Mouse (Mus musculus) heart, embryonic 16.5 days (tissue): Measurements from ENCODE around the gene A630001G21Rik. TPM values are rescaled to one million over a fixed set of nuclear protein-coding genes. Genes with fewer than 3 reads are reported as not detected.

Source experiments
- ATAC-seq: fragments of 200-750 bp; cut with Nextera tagmentation; replicated peaks from 2 replicates; pipeline ENCODE4 v1.8.0; 2017; ENCODE audit warnings: moderate number of reproducible peaks; ENCODE audit not compliant: insufficient read depth, low FRiP score; ENCODE audit errors: extremely low read depth
- H3K27ac ChIP-seq: fragments of 300-500 bp; sonication (generic); 2 replicates; pipeline ENCODE4 v1.5.1; 2014; ENCODE audit warnings: mild to moderate bottlenecking, low read length, control low read depth, moderate library complexity
- H3K27me3 ChIP-seq: fragments of 300-500 bp; sonication (generic); 2 replicates; pipeline ENCODE4 v1.6.1; 2014; ENCODE audit warnings: low read length, mixed read lengths; ENCODE audit not compliant: control insufficient read depth, insufficient read depth
- H3K36me3 ChIP-seq: fragments of 300-500 bp; sonication (generic); 2 replicates; pipeline ENCODE4 v1.6.1; 2014; ENCODE audit not compliant: control insufficient read depth, insufficient read depth
- H3K4me1 ChIP-seq: fragments of 300-500 bp; sonication (generic); 2 replicates; pipeline ENCODE4 v1.6.1; 2014; ENCODE audit warnings: low read length, mixed read lengths; ENCODE audit not compliant: control insufficient read depth, insufficient read depth
- H3K4me2 ChIP-seq: fragments of 300-500 bp; sonication (generic); 2 replicates; pipeline ENCODE4 v1.6.1; 2014; ENCODE audit warnings: low read depth, mild to moderate bottlenecking, control low read depth, low read length
- H3K4me3 ChIP-seq: fragments of 300-500 bp; sonication (generic); 2 replicates; pipeline ENCODE4 v1.5.1; 2014; ENCODE audit warnings: mild to moderate bottlenecking, control low read depth, low read length
- H3K9ac ChIP-seq: fragments of 300-500 bp; sonication (generic); 2 replicates; pipeline ENCODE4 v1.6.1; 2014; ENCODE audit warnings: low read length, control low read depth
- H3K9me3 ChIP-seq: fragments of 300-500 bp; sonication (generic); replicated peaks from 2 replicates; pipeline ENCODE4 v1.6.1; 2016; ENCODE audit warnings: low read length; ENCODE audit not compliant: control insufficient read depth
- WGBS: fragments of 180-500 bp; shearing (Covaris S2); extraction: QIAGEN DNeasy Blood & Tissue Kit; methylation state at CpG from one replicate; pipeline ENCODE4 v1.1.7; 2014; 5-methylcytosine and 5-hydroxymethylcytosine counted together
- polyA plus RNA-seq: library from polyadenylated mRNA; unstranded; fragments of >200 nt; fragmentation: Nextera tagmentation; extraction: Ambion mirVana; gene quantifications from 2 replicates; pipeline ENCODE4 v1.2.1, GENCODE M21; 2015

Gene A630001G21Rik
- polyA plus RNA-seq, 1 experiment from 2014 or later = 2.6 TPM

DNA sequence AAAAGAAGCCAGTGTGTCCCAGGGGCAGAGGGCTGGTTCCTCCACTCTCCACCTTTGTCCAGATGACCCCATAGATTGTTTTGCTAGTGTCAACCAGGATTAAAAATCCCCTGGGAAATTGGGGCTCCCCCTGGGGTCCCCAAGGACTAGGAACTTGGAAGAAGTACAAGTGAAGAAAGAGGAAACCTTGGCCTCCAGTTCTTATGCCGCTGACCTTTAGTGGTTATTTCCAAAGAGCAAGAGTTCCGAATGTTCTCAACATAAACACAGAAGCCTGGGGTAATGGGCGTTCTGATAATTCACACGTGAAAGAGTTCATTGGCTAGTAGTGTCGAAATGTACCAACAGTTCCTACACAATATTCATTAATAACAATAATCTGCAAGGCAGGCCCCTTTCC, 31.9 kb downstream of the A630001G21Rik start:
- 81% methylated on average over 5 of the region's 5 CpGs for WGBS
- Histone ChIP-seq H3K9ac (no peak overlapping the region), H3K4me1 (peaks cover 5% of the 10 kb centered on the region), H3K4me2 (no peak overlapping the region), H3K36me3 (no peaks in the 10 kb centered on the region), H3K27ac (no peak overlapping the region), H3K9me3 (no peaks in the 10 kb centered on the region), H3K27me3 (no peaks in the 10 kb centered on the region), H3K4me3 (no peak overlapping the region)
- no peak for ATAC-seq

DNA sequence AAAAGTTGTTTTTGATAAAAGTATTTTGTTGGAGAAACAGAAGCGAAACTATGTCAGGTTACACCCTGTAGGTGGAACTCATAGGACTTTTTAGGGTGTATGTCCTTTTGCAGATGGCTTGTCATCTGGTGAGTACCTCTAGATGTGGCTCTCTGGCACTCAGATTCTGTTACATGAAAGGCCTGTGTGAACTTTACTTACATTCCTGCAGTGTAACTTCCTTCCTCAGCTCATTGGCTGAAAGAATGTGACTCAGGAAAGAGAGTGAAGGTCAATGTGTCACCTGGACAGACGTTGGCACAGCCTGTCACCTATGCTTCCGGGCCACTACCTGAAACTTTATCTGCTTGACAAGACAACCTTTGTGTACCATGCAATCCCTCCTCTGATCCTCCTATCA, 33.9 kb downstream of the A630001G21Rik start:
- Histone ChIP-seq H3K9me3 (no peaks in the 10 kb centered on the region), H3K9ac (no peak overlapping the region), H3K4me3 (no peak overlapping the region), H3K27me3 (no peaks in the 10 kb centered on the region), H3K36me3 (no peaks in the 10 kb centered on the region), H3K27ac (no peak overlapping the region), H3K4me2 (no peak overlapping the region), H3K4me1 (no peaks in the 10 kb centered on the region)
- ATAC-seq = no peak
- 72% methylated on average over 3 of the region's 3 CpGs for WGBS

DNA sequence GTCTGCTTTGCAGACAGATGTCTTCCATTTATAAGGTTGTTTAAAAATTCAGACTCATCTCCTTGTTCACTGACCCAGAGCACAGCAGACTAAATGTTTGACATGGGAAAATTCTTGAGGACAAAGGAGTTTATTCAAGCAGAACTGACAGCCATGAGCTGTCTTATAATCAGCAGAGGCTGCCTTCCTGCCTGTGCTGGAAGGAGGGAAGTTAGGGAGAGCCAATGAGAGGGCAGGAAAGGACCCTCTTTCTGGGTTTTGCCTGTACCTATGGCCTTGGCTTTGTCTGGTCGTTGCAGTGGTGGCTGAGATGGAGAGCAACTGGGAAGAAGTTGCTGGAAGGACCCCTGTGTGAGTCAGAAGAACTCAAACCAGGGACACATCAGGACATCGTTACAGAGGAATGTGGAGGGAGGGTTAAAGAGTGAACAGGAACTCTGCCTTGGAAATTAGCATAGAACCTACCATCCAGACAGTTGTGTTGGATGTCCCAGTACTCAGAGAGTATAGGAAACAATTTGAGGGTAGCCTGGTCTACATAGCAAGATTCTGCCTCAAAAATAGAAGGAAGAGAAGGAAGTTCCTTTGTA, 35.4 kb downstream of the A630001G21Rik start:
- Histone ChIP-seq H3K9me3 (0 out of 2 replicates have a peak, but pooled peaks cover 2% of the 10 kb centered on the region), H3K27ac (no peak overlapping the region), H3K9ac (no peak overlapping the region), H3K36me3 (no peaks in the 10 kb centered on the region), H3K4me2 (no peak overlapping the region), H3K27me3 (no peaks in the 10 kb centered on the region), H3K4me1 (no peaks in the 10 kb centered on the region), H3K4me3 (no peak overlapping the region)
- ATAC-seq = no peak
- WGBS = 24% methylated on average over 2 of the region's 2 CpGs

DNA sequence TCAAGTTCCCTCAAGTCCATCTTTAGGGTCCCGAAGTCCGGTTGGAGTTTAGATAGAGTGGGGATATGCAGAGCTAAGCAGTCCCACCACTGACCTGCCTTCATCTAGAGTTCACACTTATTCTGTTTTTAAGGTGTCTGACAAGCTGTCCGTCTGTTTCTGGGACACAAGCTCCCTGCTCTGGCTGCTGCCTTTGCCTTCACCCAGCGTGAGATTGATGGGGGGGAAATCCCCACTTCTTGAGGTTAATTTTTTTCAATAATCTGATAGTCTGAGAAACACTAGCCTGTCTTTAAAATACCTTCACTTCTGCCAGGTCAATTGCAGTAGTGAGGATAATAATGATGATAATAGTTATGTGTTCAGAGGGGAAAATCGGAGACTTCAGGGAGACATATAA, 36.1 kb downstream of the A630001G21Rik start:
- Histone ChIP-seq H3K9me3 (0 out of 2 replicates have a peak, but pooled peaks cover 2% of the 10 kb centered on the region), H3K27ac (no peak overlapping the region), H3K36me3 (no peaks in the 10 kb centered on the region), H3K27me3 (no peaks in the 10 kb centered on the region), H3K4me2 (no peak overlapping the region), H3K4me3 (no peak overlapping the region), H3K4me1 (no peaks in the 10 kb centered on the region), H3K9ac (no peak overlapping the region)
- 68% methylated on average over 5 of the region's 5 CpGs for WGBS
- no peak for ATAC-seq

DNA sequence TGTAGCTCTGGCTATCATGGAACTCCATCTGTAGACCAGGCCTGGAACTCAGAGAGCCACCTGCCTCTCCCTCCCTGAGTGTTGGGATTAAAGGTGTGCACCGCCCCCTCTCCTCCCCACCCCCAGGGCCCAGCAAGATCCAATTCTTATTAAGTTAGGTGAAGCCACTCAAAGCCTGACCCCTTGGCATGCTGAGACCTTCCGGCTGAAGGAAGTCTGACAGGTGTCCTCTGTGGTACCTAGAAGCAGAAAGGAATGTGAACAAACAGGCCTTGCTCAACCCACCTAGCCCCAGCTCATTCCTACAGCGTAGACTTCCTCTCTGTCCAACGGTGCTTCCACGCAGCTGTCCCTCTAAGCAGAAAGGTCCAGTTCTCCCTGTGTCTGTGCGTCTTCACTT, 37.5 kb downstream of the A630001G21Rik start:
- ATAC-seq = no peak
- H3K27ac ChIP-seq = no peak overlapping the region
- no peaks in the 10 kb centered on the region for H3K36me3 ChIP-seq
- no peaks in the 10 kb centered on the region for H3K27me3 ChIP-seq
- H3K4me2 ChIP-seq = no peak overlapping the region
- no peak overlapping the region for H3K4me3 ChIP-seq
- 0 out of 2 replicates have a peak, but pooled peaks cover 2% of the 10 kb centered on the region for H3K9me3 ChIP-seq
- H3K9ac ChIP-seq = no peak overlapping the region
- H3K4me1 ChIP-seq = peaks cover 2% of the 10 kb centered on the region; the same call in 1 of the 2 replicates
- WGBS = 78% methylated on average over 6 of the region's 6 CpGs

DNA sequence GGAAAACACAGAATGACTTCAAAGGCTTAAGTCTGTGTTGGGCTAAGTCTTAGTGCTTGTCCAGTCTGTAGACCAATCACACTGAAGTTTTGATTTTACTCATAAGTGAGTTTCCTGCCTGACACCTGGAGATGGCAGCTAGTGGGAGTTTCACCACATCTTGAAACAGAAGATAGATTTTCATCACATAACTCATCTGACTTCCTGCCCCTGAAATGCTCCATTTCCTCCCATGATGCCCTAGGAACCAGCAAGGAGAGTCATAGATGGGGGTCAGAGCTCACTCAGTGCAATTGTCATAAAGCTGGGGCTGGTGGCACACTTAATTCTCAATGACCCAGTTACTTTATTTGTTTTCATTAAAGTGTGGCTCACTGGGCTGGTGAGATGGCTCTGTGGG, 38.6 kb downstream of the A630001G21Rik start:
- H3K4me2 ChIP-seq = no peak overlapping the region
- 0 out of 2 replicates have a peak, but pooled peaks cover 2% of the 10 kb centered on the region for H3K9me3 ChIP-seq
- peaks cover 2% of the 10 kb centered on the region; the same call in 1 of the 2 replicates for H3K4me1 ChIP-seq

DNA sequence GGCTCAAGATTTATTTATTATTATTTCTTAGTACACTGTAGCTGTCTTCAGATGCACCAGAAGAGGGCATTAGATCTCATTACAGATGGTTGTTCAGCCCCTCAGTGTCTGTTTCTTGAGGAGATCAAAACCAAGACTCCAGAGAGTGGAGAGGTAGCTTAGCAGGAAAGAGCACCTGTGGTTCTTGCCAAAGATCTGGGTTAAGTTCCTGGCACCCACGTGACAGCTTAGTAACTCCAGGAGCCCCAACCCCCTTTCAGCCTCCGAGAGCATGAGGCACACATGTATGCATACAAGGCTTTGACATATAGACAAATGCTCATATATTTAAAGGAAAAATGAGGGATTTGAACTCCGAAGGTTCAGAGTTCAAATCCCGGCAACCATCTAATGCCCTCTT, 39.4 kb downstream of the A630001G21Rik start:
- 0 out of 2 replicates have a peak, but pooled peaks cover 2% of the 10 kb centered on the region for H3K9me3 ChIP-seq
- no peak overlapping the region for H3K27ac ChIP-seq
- no peak overlapping the region for H3K4me2 ChIP-seq
- no peak overlapping the region for H3K9ac ChIP-seq
- peaks cover 2% of the 10 kb centered on the region; the same call in 1 of the 2 replicates for H3K4me1 ChIP-seq
- WGBS = 91% methylated on average over 4 of the region's 4 CpGs
- no peak for ATAC-seq
- no peaks in the 10 kb centered on the region for H3K36me3 ChIP-seq
- no peaks in the 10 kb centered on the region for H3K27me3 ChIP-seq
- H3K4me3 ChIP-seq = no peak overlapping the region

More for the DNA sequence above, 38.6 kb downstream of the A630001G21Rik start:
- no peak for ATAC-seq
- Histone ChIP-seq H3K9ac (no peak overlapping the region), H3K36me3 (no peaks in the 10 kb centered on the region), H3K27ac (no peak overlapping the region), H3K27me3 (no peaks in the 10 kb centered on the region), H3K4me3 (no peak overlapping the region)

DNA sequence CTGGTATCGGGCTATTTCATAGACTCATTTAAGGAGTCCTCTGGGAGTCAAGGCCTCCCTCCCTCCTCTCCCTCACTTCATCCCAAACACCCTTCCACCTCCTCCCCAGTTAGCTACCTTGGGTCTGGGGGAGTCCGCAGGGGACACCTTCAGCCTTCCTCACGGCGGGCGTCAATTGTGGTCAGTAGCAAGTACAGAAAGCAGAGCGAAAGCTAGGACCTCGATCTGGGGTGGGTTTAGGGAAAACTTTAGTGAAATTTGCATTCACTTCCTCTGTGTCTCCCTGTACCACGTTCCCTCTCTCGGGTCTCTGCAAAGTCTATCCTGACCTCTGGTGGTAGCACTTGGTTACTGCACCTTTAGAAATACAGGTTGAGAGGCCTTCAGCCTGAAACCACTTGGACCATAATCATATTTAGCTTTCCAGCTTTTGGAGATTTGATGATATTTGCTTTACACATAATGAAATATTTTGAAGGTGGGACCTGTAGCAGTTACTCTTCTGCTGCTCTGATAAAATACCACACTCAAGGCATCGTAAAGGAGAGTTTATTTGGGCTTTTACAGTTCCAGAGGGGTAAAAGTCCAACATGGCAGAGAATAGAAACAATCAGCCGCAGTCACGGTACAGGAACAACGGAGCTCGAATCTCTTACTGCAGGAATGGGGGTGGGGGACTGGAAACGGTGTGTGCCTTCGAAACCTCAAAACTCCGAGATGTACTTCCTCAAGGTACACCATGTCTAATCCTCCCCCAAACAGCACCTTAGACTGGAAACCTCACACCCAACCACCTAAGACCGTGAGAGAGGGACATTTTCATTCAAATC, 41.9 kb downstream of the A630001G21Rik start:
- Histone ChIP-seq H3K4me1 (peaks cover 2% of the 10 kb centered on the region; the same call in 1 of the 2 replicates), H3K4me2 (peak overlapping the region; percentile 66), H3K27me3 (no peaks in the 10 kb centered on the region), H3K27ac (peak overlapping the region; percentile 5; the same call in 1 of the 2 replicates), H3K9ac (peak overlapping the region; percentile 72), H3K4me3 (peak overlapping the region; percentile 47), H3K36me3 (no peaks in the 10 kb centered on the region), H3K9me3 (0 out of 2 replicates have a peak, but pooled peaks cover 2% of the 10 kb centered on the region)
- 32% methylated on average over 18 of the region's 18 CpGs for WGBS
- peak; percentile 59; the same call in 1 of the 2 replicates for ATAC-seq
